Mouse (Mus musculus) thymus, postnatal 10 days (tissue): ENCODE data around the gene Sirpb1b.
"Not testable (repeated sequence)": the region's sequence is repeated elsewhere in the genome, so short reads cannot be mapped to it uniquely, and the experiment has no call there.

Experiments used
- DNase-seq, 2 experiments: peaks; one replicate each; pipeline ENCODE4 v3.0.0; 2021; ENCODE audit warnings: low spot score in 2 of 2

Gene Sirpb1b

DNA sequence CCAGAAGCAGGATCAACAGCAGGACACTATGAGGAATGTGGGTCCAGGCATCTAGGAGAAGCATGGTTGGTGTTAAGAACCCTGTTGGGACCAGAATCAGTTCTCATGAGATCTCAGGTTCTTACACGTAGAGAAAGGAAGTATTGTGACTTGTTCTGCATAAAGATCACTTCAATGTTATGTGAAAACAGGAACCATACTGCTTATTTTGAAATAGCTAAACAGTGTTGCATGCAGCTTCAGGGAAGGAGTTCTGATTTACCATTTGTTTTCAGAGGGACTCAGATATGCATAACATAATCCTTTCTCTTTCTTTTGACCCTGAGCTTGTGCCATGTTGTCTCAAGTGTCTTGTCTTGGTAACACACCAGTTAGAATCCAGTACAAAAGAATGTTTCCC is at the start of gene Sirpb1b:
Sirpb1b (minus strand) TSS at position 179 of the 400 bp plus-strand sequence.
- not testable (repeated sequence) for DNase-seq

DNA sequence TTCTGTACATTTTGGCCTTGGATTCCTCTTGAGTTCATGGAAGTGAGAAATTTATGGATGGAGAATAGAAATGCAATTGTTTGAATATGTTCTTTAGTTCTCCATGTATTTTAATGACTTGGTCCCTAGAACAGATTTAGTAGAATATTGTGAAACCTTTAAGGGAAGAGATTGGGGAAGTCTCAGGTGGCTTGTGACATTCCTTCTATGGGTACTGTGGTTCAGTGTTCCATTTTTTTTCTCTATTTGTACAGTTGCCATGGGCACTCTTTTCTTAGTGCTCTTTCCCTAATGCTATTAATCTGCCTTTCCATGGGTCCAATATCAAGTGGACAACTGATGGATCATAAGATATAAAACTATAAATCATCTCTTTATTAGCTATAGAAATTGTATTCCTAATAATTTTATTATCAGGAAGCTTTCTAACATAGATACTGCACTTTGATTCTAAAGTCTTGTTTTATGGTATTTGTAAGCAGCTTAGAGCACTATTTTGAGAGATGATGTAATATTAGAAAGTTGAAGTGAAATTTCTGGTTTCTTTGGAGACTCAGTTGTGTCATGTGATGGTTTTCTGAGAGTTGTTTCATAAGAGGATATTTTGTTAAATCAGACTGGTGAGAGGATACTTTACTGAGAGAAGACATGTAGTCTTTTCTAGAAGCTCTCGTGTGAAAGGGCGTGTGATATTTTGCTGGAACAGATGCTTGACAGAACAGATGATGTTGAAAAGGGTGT is 15.7 kb upstream of the Sirpb1b start:
- DNase-seq, result not testable (repeated sequence)

DNA sequence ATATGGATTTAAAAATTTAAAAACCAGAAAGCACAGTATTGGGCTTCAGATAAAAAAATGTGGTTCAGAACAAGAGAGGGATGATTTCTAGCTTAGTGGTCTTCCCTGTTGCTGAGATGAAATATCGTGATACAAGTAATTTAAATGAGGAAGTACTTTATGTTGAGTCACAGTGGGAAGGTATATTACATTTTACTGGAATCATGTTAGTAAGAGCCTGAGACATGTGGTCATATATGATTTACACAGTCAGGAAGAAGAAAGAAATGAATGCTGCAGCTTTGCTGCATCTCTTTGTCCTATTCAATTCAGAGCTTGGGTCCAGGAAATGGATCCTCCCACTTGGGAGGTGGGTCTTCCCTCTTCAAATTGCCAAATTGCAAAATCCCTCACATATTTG is 11.8 kb upstream of the Sirpb1b start:
- DNase-seq, result not testable (repeated sequence)

DNA sequence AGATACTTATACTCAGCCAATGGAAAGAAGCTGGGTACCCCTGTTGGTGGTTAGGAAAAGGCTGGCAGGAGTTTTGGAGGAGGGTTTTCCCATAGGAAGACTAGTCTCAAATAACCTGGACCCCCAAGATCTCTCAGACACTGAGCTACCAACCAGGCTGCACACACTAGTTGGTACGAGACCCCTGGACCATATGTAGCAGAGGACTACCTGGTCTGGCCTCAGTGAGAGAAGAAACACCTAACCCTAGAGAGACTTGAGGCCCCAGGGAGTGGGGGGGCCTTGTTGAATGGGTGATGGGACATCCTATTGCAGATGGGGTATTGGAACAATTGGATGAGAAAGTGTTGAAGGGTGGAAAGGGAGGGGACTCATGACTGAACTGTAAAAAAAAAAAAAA is 8.6 kb upstream of the Sirpb1b start:
- no peak for DNase-seq

DNA sequence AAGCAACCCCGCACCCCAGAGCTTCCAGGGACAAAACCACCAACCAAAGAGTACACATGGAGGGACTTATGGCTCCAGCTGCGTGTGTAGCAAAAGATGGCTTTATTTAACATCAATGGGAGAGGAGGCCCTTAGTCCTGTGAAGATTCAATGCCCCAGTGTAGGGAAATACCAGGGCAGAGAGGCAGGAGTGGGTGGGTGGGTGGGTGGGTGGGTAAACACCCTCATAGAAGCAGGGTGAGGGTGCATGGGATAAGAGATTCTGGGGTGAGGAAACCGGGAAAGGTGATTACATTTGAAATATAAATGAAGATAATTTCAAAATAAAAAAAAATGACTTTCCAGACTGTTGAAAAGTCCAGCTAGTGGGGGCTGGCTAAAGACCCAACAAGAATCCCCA is 8.1 kb upstream of the Sirpb1b start:
- DNase-seq, result not testable (repeated sequence)

DNA sequence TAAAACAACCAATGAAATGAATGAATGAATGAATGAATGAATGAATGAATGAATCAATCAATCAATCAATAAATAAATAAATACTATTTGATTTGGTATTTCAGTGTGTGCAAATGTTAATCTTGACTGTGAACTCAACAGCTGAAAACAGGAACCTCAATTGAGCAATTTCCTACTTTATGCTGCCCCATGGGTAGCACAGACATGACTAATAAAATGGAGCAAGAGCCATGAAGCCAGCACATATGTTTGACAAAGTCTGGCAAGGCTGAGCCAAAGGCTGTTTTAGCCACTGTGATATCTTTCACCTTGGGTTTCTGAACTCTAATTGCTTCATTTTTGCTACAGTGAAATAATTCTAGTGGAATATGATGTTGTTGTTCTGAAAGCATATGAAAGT is 1.6 kb upstream of the Sirpb1b start:
- DNase-seq, result not testable (repeated sequence)

DNA sequence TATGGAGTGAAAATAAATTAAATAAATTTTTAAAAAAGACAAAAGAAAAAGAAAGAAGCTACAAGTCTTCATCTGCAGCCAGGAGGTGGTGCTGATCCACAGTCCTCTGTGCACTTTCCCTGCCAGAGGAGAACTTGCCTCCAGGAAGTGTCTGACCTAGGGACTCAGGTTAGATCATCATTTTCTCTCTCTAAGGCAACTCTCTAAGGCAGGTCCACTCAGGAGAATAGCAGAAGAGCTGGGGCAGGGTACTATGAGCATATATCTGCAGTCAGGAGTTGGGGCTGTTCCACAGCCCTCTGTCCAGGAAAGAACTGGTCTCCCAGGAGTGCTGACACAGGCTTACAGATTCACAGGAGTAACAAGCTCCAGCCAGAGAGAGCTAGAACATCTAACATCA is 46.3 kb downstream of the Sirpb1b start:
- no peak for DNase-seq

DNA sequence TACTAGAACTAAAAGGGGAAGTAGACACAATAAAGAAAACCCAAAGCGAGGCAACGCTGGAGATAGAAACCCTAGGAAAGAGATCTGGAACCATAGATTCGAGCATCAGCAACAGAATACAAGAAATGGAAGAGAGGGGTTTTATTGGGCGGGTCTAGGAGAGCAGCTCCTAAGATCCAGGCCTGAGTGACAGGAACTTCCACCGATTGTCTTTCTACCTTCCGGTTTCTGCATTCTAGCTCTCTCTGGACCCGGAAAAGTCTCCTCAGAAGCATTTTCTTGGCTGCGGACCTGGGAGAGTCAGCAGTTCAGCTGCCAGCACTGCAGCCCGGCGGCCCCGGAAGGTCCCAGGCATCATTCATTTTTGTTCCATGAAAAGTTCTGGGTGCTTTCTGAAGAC is 61.3 kb downstream of the Sirpb1b start:
- not testable (repeated sequence) for DNase-seq

DNA sequence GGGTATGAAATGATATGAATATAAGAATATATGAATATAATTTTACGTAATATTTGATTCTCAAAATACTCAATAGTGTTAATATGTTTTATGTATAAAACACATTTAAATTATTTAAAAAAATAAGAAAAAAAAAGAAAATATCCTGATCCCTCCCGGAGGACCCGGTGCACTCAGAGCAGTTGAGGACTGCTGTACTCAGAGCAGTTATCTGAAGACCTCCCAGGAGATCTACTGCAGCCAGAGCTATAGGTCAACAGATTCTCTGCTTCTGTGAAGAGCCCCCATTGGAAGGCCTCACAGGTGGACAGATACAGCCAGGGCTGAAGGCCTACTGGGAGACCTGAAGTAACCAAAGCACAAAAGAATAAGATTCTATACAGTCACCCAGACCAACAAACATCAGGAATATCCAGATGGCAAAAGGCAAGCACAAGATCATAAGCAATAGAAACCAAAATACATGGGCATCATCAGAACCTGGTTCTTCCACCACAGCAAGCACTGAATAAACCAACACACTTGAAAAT is 67.0 kb downstream of the Sirpb1b start:
- not testable (repeated sequence) for DNase-seq

DNA sequence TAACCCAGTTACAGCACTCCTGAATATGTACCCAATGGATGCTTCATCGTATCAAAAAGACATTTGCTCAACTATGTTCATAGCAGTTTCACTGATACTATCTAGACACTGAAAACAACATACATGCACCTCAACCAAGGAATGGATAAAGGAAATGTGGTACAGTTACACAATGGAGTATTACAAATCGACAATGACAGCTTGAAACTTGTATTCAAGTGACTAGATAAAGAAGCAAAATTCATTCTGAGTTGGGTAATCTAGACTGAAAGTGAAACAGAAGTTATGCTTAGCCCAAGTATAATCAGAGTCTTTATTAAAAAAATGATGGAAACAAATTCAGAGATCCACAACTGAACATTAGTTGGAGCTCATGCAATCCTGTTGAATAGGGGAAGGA is 100.0 kb downstream of the Sirpb1b start:
- not testable (repeated sequence) for DNase-seq

DNA sequence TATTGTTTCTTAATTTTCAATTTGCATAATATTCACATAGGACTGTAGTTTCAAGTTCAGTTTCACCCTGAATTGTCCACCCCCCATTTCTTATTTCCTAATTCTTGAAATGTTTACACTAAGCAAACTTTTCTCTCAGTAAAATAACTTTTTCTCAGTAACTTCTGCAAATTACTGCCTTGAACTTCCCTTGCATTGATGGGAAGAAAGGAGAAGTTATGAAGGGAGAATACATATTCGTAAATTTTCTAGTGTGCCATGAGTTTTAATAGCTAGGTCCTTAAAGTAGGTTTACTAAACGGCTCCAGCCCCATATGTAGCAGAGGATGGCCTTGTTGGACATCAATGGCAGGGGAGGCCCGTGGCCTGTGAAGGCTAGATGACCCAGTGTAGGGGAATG is 104.7 kb downstream of the Sirpb1b start:
- DNase-seq, result not testable (repeated sequence)
